Mouse (Mus musculus) urinary bladder, postnatal 25 days (tissue): ENCODE results near the gene Atp1a2.
"Not testable (repeated sequence)": the region's sequence is repeated elsewhere in the genome, so short reads cannot be mapped to it uniquely, and the experiment has no call there.

Experiments
- DNase-seq: peaks from one replicate; pipeline ENCODE4 v3.0.0; 2022; ENCODE audit warnings: low spot score

Atp1a2 gene

DNA sequence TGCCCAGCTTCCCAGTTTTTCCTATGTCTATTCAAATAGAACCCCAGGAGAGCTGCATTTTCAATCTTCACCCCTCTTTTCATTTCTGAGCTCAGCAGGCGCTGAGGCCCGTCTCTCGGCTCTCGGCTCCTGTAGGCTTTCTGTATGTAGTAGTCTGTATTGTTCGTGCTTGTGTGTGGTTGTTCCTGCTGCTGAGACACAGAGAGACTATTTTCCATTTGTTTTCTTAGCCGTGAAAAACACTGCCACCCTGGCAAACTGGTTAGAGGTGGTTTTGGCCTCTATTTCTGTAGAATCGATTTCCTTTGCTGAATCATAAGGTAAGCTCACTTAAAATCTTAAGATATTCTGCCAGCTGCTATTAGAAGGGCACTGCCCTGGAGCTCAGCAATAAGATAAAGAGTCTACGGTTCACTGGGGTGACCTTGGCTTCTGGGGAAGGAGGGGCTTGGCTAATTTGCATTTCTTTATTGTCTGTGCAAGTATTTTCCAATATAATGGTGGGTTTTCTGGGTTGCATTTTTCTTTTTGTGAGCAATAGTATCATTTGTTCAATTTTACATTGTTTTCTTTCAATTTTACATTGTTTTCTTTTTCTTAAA is 36.3 kb downstream of the Atp1a2 start, which contains the start of gene Igsf8:
TSS of gene Igsf8 (plus strand) at position 165 of the 602 bp plus-strand sequence.
- DNase-seq = no peak

DNA sequence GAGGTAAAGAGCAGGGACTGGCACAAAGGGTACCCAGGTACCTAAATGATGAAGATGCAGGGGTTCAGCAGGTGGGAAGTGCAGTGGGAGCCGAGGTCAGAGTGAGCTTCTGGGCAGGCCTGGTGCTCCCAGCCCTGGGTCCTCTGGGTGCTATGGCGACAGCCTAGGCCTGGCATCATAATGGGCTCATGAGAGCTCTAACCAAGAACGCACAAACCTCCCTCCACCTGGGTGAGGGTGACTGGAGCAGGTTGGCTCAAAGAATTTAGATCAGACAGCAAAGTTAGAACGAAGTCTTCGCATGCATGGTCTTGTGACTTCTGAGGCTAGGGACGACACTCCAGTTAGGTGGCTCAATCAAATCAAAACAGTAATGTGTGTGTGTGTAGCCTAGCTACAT is 39.5 kb downstream of the Atp1a2 start, which contains the start of gene Atp1a4:
TSS of gene Atp1a4 (minus strand) at position 101 of the 400 bp plus-strand sequence.
- no peak for DNase-seq

DNA sequence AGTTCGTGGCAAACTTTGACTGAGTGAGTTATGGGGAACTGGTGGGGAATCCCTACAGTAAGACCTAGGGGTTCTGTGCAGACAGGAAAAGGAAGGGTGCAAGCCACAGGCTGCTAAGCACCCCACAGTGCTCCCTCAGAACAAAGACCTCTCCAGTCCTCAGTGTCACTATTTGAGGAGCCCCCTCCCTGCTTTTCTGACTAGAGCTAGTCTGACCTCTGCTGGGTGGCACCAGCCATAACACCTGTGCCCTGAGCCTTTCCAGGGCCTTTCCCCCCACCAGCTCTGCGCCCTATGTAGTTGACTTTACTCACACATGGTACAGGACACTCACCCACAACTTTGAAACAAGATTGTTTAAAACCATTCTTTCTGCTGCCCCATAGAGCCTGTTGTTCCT is 50.2 kb downstream of the Atp1a2 start:
- no peak for DNase-seq

DNA sequence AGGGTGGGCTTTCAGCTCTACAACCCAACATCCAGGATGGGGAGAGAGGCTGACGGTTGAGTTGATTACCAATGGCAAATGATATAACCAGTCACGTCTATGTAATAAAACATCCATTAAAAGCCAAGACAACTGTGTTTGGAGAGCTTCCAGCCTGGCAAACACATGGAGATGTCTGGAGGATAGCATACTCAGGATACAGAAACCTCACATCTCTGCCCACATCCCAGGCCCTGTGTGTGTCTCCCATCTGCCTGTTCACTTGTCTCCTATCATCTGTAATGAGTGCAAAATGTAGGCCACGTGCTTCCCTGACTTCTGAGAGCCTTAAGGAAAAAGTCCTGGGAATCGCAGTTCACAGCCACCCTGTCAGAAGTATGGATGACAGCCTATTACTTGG is 50.6 kb downstream of the Atp1a2 start:
- no peak for DNase-seq

DNA sequence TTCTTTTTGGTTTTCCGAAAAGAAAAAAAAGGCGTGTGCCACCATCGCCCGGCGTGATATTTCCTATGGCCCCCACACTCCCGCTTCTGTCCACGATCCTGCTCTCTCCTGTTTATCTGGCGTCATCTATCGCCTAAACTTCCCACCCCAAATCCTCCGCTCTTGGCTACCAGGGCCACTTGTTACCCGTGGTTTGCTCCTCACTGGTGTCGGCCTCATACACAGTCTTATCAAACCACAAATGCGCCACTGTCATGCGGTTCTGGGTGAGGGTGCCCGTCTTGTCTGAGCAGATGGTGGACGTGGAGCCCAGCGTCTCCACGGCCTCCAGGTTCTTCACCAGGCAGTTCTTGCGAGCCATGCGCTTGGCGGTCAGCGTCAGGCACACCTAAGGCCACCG is 53.2 kb downstream of the Atp1a2 start:
- not testable (repeated sequence) for DNase-seq

DNA sequence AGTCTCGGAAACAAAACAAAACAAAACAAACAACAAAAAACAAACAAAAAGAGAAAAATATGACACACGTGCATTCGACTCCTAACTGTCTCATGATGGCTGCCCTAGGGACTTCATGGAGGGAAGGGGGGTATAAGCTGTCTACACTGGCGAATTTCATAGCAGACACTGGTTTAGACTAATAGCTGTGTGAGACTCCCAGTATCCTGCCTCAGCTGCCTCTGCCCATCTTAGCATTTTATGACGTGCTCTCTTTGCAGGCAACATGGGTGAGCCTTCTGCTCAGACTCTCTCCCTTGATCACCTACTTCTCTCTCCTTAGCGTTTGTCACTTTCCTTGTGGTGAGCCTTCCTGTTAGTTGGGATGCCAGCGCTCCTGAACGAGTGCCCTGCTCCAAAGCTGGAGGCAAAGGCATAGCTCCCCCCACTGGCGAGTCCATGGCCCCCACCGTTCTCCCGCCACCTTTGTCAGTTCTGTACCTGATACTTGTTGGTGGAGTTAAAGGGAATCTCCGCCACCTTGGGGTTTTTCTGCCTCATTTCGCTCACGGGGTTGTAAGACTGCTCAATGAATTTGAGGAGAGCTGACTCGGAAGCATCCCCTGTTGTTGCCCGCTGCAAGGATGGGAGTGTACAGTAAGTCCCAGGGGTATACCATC is 54.2 kb downstream of the Atp1a2 start:
- no peak for DNase-seq

DNA sequence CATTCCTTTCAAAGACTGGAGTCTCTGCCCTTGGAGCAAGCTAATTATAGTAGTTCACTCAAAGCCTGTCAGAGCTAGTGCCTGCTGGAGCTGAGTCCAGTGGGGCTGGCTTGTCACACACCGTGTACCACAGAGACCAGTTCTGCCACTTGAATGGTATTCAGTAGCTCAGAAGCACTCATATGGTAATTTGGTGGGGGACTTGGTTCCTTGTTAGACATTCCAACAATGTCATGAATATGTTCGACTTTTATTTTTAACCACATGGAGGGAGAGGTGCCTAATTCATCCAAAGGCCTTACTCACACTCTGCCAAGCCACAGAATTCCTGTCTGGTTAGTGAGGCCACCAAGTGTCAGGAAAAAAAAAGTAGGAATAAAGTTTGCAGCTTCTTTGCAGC is 55.5 kb downstream of the Atp1a2 start:
- DNase-seq = no peak

DNA sequence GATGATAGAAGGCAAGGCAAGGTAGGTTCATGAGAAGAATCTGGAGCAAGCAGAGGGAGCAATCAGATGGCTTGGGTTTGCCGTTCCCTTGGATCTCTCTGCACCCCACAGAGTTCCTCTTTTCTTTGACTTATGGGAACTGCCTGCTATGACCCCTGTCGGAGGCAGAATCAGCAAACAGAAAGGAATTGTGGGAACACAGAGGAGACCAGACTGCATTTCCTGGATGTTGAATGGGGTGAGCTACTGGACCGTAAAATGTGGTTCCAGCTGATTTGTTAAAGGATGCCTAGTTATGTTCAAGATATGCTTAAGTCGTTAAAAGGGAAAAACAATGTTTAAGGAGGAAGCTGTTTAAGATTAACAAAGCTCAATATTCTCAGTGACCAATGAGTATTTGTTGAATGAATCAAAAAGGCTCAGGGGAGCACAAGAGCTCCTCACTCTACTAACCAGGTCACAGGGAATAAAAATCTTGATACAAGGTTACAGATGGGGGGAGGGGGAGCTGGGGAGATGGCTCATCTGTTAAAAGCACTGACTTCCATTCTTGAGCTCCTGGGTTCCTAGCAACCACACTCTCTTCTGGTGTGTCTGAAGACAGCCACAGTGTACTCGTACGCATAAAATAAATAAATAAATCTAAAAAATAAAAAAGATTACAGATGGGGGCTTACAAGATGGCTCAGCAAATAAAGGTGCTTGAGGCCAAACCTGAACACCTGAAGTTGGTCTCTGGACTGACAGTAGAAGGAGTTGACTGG is 56.7 kb downstream of the Atp1a2 start:
- no peak for DNase-seq

DNA sequence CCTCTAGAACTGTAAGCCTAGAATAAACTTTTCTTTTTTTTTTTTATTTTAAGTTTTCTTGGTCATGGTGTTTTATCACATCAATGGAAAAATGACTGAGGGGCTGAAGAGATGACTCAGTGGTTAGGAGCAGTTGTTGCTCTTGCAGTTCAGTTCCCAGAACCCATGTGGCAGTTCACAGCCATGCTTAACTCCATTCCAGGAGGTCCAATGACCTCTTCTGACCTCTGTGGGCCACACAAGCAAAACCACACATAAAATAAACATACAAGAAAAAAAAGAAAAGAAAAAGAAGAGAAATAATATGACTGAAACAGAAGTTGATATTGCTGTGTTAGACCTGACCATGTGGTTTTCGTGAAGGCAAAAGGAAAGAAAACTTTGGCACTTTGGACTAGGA is 68.6 kb downstream of the Atp1a2 start:
- DNase-seq = no peak

DNA sequence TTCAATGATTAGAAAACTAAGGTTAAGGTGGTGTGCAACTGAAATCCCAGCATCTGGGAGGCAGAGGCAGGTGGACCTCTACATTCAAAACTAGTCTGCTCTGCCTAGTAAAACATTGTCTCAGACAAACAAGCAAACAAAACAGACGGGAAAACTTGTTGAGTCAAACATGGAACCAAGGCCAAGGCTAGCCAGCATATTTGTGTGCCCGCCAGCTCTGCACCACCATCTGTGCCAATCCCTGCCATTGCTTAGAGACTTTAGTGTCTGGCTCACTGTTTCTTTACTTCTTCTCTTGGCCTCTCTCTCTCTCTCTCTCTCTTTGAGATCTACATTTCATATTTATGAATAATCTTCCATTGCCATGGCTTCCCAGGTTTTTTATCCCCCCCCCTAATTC is 69.7 kb downstream of the Atp1a2 start:
- no peak for DNase-seq
